Comparison of ENCODE assay signal across 8 mouse cellular contexts in genomic region chr11:79590664-79591590, GRCm38 (mm10). TPM values are rescaled to one million over a fixed set of nuclear protein-coding genes. Genes with fewer than 3 reads are reported as not detected.
A peak's percentile ranks its signal among the peaks of the same experiment; 100 is the strongest.
DNase-seq lines count a peak whose midpoint lies in the region; ATAC-seq and TF ChIP-seq lines count a peak whose summit lies in the region.

Rab11fip4 (plus strand) TSS chr11:79591212.

- intact Hi-C loops in gastrocnemius, postnatal 14 days (cut with DNase I; ENCODE audit: low total_unique reads) = no loop called here

- WGBS in lung, embryonic 16.5 days = under 1% methylated on average over 69 of the region's 98 CpGs
- 3% methylated on average over 87 of the region's 98 CpGs for WGBS in cerebellum, adult 2 months

- H3K4me3 ChIP-seq in lung, embryonic 16.5 days (ENCODE audit: low read length) = peak within 1 kb of the TSS; percentile 60
- H3K4me3 ChIP-seq in cerebellum, adult 2 months (replicated peaks; ENCODE audit: insufficient read depth, low read depth, low read length) = peak within 1 kb of the TSS; percentile 82

- H3K4me2 ChIP-seq in lung, embryonic 16.5 days (ENCODE audit: low read depth, low read length) = peak within 1 kb of the TSS; percentile 97

- no peak for DNase-seq in lung, postnatal 4 days
- peak; percentile 70 to 73 for DNase-seq in cerebellum, adult 2 months
- peak; percentile 36 to 48 for DNase-seq in layer of hippocampus, postnatal 25 days (ENCODE audit: extremely low spot score in 1 of 2, low spot score in 1 of 2)
- DNase-seq in thymus, postnatal 25 days = peak; percentile 73
- DNase-seq in gastrocnemius, postnatal 14 days = no peak

- 0 out of 2 replicates have a peak, but pooled peaks have one; percentile 39 for TF ChIP-seq POLR2A in cerebellum, adult 2 months (IDR thresholded peaks at IDR 0.05; ENCODE audit: borderline replicate concordance, insufficient read depth, low read length)

- H3K36me3 ChIP-seq in lung, embryonic 16.5 days (ENCODE audit: control insufficient read depth, insufficient read depth, low read length) = no peaks in the 10 kb centered on the region

- H3K9me3 ChIP-seq in lung, embryonic 16.5 days (ENCODE audit: control insufficient read depth, low read length) = no peaks in the 10 kb centered on the region

- TF ChIP-seq CTCF in cerebellum, adult 2 months (IDR thresholded peaks at IDR 0.05; ENCODE audit: borderline replicate concordance, insufficient read depth, low read depth, low read length) = no peak

- H3K27me3 ChIP-seq in lung, embryonic 16.5 days (ENCODE audit: control insufficient read depth, insufficient read depth, low read depth, low read length) = peaks cover 37% of the 10 kb centered on the region
- no peaks in the 10 kb centered on the region for H3K27me3 ChIP-seq in cerebellum, adult 2 months (ENCODE audit: control insufficient read depth, insufficient read depth, low read length)

- ATAC-seq in lung, embryonic 16.5 days (ENCODE audit: low read depth) = peak; percentile 51; the same call in 1 of the 2 replicates
- peak; percentile 42 for ATAC-seq in frontal cortex, adult (ENCODE audit: low TSS enrichment)
- no peak for ATAC-seq in monocyte, adult 5-6 weeks (replicated peaks; ENCODE audit: insufficient number of reproducible peaks, low FRiP score, low TSS enrichment, poor library complexity, severe bottlenecking)

- H3K9ac ChIP-seq in lung, embryonic 16.5 days (ENCODE audit: low read length) = peak within 1 kb of the TSS; percentile 52

- H3K4me1 ChIP-seq in lung, embryonic 16.5 days (replicated peaks; ENCODE audit: control insufficient read depth, insufficient read depth, low read length) = peaks cover 8% of the 10 kb centered on the region
- H3K4me1 ChIP-seq in cerebellum, adult 2 months (ENCODE audit: control insufficient read depth, insufficient read depth, low read length) = peaks cover 12% of the 10 kb centered on the region

- no peak within 1 kb of the TSS for H3K27ac ChIP-seq in lung, embryonic 16.5 days (ENCODE audit: low read length)
- H3K27ac ChIP-seq in cerebellum, adult 2 months (ENCODE audit: insufficient read depth, low read length) = peak within 1 kb of the TSS; percentile 40

RNA-seq across cellular contexts. Expression of gene Rab11fip4, which starts in this region (rescaled TPM):
- polyA plus RNA-seq in lung, embryonic 16.5 days (2015; fragmentation: Nextera tagmentation; extraction: Ambion mirVana) = 1.9 and 2.0 TPM in 2 replicates
- polyA plus RNA-seq in cerebellum, adult 2 months (2012; rRNA removed) = 94.8 and 95.7 TPM in 2 replicates
- total RNA-seq in layer of hippocampus, postnatal 25 days (2021) = 100 to 1,000 TPM; 165 to 167 TPM
- 18.7 to 29.0 TPM (median 19.5 TPM) in 3 replicates for total RNA-seq in monocyte, adult 5-6 weeks (2017)
- total RNA-seq in gastrocnemius, postnatal 14 days (2021) = 1 to 10 TPM in 1 of 2 experiments, under 1 TPM in 1; 0.74 to 1.6 TPM

Comparison
In these comparisons a context has a peak if more than half of its experiments do, and no peak if none do; other contexts are left out.
1. RNA of gene Rab11fip4 (polyA plus RNA-seq): 94.8 to 95.7 TPM in cerebellum, adult 2 months; 1.9 to 2.0 TPM in lung, embryonic 16.5 days; every median in the first group is over 10 times any median in the second.
2. DNase-seq: peak in cerebellum, adult 2 months (2 of 2), layer of hippocampus, postnatal 25 days (2 of 2) and thymus, postnatal 25 days (single experiment); none in lung, postnatal 4 days (0 of 2) and gastrocnemius, postnatal 14 days (single experiment).